Mouse (Mus musculus): ENCODE data around the gene Vps16.
A peak's percentile ranks its signal among the peaks of the same experiment; 100 is the strongest.

Gene Vps16

GRCm38 (mm10) chr2:130457871-130458270 lies 33.7 kb downstream of the Vps16 start:
- DNase-seq (ENCODE audit: low spot score in 2 of 2) = peak in 1 of 2 experiments; percentile 41

DNA sequence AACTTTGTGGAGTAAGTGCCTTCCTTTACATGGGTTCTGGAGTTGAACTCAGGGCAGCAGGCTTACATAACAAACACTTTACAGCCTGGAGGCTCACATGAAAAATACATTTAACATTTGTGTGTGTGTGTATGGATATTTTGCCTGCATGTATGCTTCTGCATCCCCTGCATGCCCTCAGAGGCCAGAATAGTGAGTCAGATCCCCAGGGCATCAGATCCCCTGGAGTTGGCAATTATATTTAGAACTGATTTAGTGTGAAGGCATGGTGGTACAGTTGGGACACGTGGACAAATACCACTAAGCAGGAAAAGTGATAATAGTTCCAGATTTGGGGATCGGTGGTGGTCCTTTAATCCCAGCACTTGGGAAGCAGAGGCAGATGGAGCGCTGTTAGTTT lies 35.4 kb downstream of the Vps16 start:
- no peak for DNase-seq (ENCODE audit: low spot score in 2 of 2)

- no peak for DNase-seq (ENCODE audit: low spot score in 2 of 2)
Observed at GRCm38 (mm10) chr2:130461287-130462071, 37.3 kb downstream of the Vps16 start.

DNA sequence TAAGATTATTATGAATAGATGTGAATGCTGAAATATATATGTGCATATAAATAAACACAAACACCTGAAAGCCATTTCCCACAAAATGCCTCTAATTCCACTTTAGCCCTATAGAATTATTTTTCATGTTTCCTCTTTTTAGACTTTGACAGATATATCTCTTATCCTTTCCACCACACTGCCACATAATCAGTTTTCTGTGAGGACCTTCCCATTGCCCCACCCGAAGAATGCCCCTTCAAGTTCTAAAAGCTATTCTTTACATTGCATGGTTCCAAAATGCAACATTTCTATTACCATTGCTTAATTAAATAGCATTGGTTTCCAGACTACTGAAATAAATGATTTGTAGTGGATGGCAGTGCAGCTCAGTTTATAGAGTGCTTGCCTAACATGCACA lies 42.3 kb downstream of the Vps16 start:
- no peak for DNase-seq (ENCODE audit: low spot score in 2 of 2)

DNA sequence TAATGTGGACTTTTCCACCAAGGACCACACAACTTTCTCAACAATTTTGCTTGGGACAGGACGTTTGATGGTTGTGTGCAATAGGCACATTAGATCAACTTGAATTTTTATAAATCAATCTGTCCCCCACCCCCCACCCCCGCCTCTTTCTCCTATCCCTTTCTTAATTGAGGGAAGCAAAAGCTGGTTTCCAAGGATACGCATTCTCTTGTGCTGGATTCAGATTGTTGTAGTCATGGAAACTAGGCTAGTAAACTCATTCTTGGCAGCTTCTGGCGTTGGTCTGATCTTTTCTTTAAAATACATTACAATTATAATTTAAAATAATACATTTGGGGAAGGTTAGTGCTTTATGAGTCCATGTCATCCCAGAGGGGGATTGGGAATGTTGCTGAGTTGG lies 45.2 kb downstream of the Vps16 start:
- no peak for DNase-seq (ENCODE audit: low spot score in 2 of 2)

DNA sequence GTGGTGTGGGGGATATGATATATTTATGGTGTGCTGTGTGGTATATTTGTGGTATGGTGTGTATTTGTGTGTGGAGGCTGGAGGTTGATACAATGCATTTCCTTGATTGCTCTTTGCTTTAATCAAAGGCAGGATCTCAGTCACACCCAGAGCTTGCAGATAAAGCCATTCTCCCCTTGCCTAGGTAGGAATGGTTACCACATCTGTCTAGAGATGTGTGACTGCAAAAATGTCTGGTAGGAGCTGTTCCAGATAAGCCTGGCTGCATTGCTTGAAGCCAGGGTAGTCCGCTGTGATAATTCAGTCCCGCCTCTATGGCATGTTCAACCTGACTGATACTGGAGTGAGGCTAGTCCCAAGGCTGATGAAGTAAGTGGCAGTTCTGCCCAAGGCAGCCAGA lies 45.8 kb downstream of the Vps16 start:
- DNase-seq (ENCODE audit: low spot score in 2 of 2) = peak in 1 of 2 experiments; percentile 23

DNA sequence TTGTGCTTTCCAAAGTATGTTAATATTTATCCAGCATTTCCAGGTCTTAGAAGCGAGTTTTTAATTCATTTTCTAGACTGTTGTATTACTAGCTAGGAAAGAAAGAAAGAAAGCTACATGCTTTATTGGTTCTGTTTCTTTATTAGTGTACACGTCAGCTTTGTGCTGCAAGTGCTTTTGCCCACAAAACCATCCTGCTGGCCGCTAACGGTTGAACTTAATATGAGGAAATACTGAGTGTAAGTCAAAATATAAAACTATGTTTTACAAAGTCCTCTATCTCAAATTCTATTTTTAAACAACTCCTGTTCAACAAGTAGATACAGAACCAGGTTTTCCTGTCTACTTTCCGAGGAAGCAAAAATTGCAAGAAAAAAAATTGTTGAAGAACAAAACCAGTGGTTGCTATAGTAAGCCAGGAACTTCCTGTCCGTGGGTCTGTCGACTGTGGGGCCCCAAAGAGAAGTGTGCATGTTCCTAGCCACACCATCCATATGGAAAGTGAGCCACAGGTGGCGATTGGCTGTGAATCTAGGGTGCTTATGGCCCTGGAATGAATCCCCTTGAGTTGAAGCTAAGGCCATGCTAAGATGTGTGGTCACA lies 48.9 kb downstream of the Vps16 start:
- no peak for DNase-seq (ENCODE audit: low spot score in 2 of 2)

- DNase-seq (ENCODE audit: low spot score in 2 of 2) = no peak
Observed at GRCm38 (mm10) chr2:130475764-130476163, 51.6 kb downstream of the Vps16 start.

- no peak for DNase-seq (ENCODE audit: low spot score in 2 of 2)
Observed at GRCm38 (mm10) chr2:130476666-130477297, 52.6 kb downstream of the Vps16 start.

DNA sequence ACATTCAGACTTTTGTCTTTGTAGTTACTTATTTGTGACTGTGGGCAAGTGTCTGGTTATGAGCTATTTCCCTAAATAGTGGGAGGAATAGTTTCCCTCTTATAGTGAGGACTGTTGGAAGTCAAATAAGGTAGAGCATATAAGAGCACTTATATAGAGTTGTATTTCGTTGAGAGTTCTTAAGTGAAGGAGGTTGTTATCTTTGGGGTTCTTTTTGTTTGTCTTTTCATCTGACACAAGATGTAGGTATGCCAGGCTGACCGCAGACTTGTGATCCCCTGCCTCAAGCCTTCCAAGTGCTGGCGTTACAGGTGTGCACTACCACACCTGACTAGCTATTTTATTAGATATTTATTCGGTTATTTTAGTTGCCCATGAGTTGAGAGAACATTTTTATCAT lies 58.0 kb downstream of the Vps16 start:
- DNase-seq (ENCODE audit: low spot score in 2 of 2) = no peak

- no peak for DNase-seq (ENCODE audit: low spot score in 2 of 2)
Observed at GRCm38 (mm10) chr2:130482700-130483099, 58.6 kb downstream of the Vps16 start.

GRCm38 (mm10) chr2:130484206-130484605 lies 60.1 kb downstream of the Vps16 start:
- DNase-seq (ENCODE audit: low spot score in 2 of 2) = no peak

GRCm38 (mm10) chr2:130488002-130488401 lies 63.9 kb downstream of the Vps16 start:
- DNase-seq (ENCODE audit: low spot score in 2 of 2) = no peak

DNA sequence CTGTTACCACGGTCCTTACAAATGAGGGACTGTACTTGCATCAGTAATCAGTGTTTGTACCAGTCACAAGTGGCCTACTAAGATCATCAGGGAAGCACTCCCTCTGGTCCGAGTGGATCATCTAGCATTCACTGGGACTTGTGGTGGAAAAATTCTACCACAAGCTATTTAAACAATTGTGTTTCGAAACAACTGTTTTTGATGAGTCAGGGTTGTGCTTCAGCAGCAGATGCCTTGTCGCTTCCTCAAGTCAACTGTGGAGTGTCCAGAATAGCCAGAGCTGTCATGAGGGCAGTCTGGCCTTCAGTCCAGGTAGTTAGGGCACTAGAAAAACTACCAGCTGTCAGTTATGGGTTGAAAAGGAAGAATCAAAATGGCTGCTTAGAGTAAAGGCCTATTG lies 64.5 kb downstream of the Vps16 start:
- DNase-seq (ENCODE audit: low spot score in 2 of 2) = no peak

- no peak for DNase-seq (ENCODE audit: low spot score in 2 of 2)
Observed at GRCm38 (mm10) chr2:130491162-130491561, 67.0 kb downstream of the Vps16 start.

- DNase-seq (ENCODE audit: low spot score in 2 of 2) = peak in 1 of 2 experiments; percentile 20
Observed at GRCm38 (mm10) chr2:130491587-130491986, 67.4 kb downstream of the Vps16 start.

All from spleen, postnatal 4 days (tissue).